Mouse (Mus musculus) thymus, adult 2 months (tissue): Measurements from ENCODE around the gene Prkg1.

ENCODE experiments used
- CTCF ChIP-seq: fragments of 200-500 bp; IDR thresholded peaks from 2 replicates; pipeline ENCODE4 v1.5.1; 2012; ENCODE audit warnings: mild to moderate bottlenecking, control low read depth, low read length, moderate library complexity, borderline replicate concordance; ENCODE audit not compliant: control insufficient read depth, poor library complexity, insufficient read depth; ENCODE audit errors: extremely low read depth
- POLR2A ChIP-seq: fragments of 200-500 bp; IDR thresholded peaks from 2 replicates; pipeline ENCODE4 v1.6.1; 2012; ENCODE audit warnings: mild to moderate bottlenecking, low read length, control low read depth, moderate library complexity; ENCODE audit not compliant: control insufficient read depth, poor library complexity, insufficient read depth; ENCODE audit errors: extremely low read depth

DNA sequence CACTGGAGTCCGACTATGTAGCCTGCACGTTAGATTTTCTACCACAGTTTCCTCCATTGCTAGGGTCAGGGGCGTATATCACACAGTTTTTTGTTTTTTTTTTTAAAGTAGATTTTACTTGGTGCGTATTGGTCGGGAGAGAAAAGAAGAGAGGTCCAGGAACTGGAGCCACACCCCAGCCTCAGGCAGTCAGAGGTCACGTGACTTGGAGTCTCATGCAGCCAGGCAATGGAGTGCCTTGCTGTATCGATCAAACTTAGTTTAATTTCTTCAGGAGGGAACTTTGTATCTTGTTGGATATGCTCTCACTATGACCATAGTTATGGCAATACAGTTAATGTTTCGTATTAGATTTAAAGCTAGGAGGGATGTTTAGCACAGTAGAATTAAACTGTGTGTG, 1212.6 kb downstream of the Prkg1 start:
- TF ChIP-seq POLR2A (no peak), CTCF (no peak)
